Mouse (Mus musculus) left cerebral cortex, postnatal 10 days (tissue): ENCODE data around the gene Cbx3. TPM values are rescaled to one million over a fixed set of nuclear protein-coding genes. Genes with fewer than 3 reads are reported as not detected.

Experiments used
- DNase-seq, 2 experiments: peaks; one replicate each; pipeline ENCODE4 v3.0.0; 2021 to 2022; ENCODE audit warnings: low spot score in 2 of 2, mixed read lengths in 1 of 2; ENCODE audit errors: extremely low spot score in 1 of 2
- intact Hi-C: fragments of 180-260 bp; cut with DNase I; formaldehyde crosslinking; loops from one replicate; pipeline ENCODE4 v1.15.1; 2025
- total RNA-seq, 2 experiments: library from RNA; stranded (reverse); gene quantifications; 2 replicates each; pipeline ENCODE4 v1.2.3; 2021

Cbx3 gene
- total RNA-seq, result 100 to 1,000 TPM; 171 to 176 TPM

GRCm38 (mm10) chr6:51470311-51471178 is at the start of gene Cbx3:
Gene Cbx3, plus strand, starts transcription at chr6:51470360.
- peak; percentile 74 to 95 for DNase-seq
- intact Hi-C loops, result loop anchor here (10.0 kb wide), 1 partner anchor 384 kb away; no protein-coding TSS in a partner anchor

GRCm38 (mm10) chr6:51423466-51424122 is 46.6 kb upstream of the Cbx3 start:
- intact Hi-C loops, result no loop called here
- no peak for DNase-seq

DNA sequence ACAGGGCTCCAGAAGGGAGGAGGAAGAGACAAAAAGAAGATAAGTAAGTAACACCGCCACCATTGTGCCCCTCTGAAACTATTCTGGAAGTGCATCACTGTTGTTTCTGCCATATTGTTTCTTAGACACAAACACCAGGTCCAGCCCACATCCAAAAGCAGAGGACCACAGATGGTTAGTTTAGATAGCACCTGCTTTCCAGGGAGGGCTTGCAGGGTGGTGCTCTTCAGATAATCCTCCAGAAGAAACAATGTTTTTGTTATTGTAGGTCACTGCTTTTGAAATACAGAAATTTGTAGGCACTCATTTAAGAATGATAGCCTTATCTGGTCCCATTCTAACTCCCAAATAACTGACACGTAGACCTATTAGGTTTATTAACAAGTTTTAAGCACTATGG is 45.6 kb upstream of the Cbx3 start:
- intact Hi-C loops, result no loop called here

DNA sequence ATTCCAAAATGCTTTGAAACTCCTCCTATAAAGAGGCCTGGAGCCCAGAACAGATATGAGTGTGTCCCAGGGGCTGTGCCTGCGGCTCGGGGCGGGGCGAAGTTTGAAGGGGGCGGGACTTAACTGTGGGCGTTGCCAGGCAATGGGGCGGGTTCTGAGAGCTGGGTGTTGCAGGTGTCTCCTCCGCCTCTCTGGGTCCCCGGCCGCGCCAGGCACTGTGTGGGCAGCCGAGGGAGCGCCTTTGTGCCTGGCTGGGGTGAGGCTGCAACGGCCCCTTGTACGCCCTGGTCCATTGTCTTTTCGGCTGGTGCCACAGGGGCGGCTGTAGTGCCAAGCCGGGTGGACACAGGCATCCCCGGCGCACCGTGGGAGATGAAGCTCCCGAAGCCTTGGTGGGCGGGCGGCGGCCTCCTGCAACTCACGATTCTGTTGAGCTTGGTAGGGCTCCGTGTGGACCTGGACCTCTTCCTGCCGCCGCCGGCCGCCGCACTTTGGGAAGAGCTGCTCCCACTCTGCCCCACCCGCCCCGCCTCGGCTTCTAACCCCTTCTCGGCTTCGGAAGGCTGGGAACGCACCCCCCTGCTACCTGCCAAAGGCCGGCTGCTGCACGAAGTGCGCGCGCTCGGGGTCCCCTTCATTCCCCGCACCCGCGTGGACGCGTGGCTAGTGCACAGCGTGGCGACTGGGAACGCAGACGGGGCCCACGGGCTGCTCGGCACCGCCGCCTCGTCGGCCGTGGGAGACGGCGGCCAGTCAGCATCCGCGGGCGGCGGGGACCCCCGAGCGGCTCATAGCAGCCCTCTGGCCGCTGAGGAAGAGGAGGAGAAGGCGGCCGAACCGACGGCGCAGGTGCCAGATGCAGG is 37.4 kb upstream of the Cbx3 start, which contains the start of gene Nfe2l3:
Nfe2l3 (plus strand) TSS at position 136 of the 863 bp plus-strand sequence.
- intact Hi-C loops, result no loop called here
- peak in 1 of 2 experiments; percentile 51 for DNase-seq

More for the DNA sequence above, 45.6 kb upstream of the Cbx3 start:
- DNase-seq, result no peak

GRCm38 (mm10) chr6:51434270-51434669 is 35.9 kb upstream of the Cbx3 start:
- DNase-seq, result no peak
- intact Hi-C loops, result no loop called here

DNA sequence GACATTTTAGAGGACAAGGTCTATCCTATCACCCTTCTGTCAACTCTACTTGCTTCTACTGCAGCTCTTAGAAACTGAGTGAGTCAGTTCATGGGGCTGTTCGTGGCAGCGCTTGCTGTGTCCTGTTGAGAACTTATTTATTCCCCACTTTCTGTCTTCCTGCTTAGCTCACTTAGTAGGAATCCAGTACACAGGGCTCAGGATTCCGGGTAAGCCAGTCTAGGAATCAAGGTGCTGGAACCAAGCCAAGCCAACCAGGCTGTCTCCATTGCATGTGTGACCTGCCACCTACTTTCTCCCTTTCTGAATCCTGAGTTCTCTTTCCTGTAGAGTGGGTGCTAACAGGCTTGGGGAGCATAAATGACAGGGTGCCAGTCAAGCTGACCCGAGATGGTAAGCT is 32.5 kb upstream of the Cbx3 start:
- intact Hi-C loops, result no loop called here
- DNase-seq, result no peak

DNA sequence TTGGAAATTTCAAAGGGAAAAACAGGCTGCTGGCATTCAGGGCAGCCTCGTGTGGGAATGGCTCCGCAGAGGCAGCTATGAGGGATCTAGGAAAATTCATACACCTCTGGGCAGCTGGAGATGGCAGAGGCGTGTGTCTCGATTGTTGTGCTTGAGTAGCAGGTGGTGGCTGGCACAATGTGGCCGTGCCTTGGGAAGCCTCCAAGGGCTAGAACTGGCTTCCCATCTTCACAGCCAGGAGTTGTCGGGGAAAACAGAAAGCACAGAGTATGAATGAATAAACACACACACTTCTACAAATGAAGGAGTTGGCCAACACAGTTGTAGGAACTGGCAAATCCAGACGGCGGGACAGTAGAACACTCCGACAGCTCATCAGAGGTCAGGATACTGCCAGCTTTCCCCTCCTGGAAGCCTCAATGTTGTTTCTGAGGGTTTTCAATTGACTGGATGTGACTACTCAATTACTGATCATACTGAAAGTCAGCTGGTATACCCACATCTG is 31.3 kb upstream of the Cbx3 start:
- intact Hi-C loops, result no loop called here
- DNase-seq, result no peak

DNA sequence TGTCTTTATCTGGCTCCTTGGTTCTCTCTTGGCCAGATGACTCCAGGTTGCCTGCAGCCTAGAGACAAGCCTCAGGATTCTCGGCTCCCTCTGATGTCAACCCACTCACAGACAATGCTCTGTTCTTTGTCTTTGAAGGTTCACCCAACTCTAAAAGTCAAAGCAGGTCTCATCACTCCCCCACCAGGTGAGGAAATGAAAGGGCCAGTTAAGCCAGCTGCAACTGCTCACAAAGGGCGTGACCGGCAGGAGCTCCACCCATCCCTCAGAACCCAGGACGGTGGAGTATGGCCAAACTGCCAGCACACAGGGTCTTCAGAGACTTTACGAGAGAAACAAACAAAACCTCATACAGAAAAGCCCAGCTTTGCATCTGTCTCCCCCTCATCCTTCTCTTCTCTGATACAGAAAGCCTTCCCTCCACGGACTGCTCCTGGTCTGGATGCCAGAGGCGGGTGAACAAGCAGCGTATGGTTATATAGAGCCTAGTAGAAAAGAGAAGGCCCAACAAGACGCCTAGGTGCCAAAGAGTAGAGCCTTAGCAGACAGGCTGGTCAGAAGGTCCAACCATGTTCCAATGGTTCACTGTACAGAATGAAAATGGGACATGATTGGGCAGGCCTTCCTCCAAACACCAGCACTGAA is 27.8 kb upstream of the Cbx3 start:
- intact Hi-C loops, result no loop called here

DNA sequence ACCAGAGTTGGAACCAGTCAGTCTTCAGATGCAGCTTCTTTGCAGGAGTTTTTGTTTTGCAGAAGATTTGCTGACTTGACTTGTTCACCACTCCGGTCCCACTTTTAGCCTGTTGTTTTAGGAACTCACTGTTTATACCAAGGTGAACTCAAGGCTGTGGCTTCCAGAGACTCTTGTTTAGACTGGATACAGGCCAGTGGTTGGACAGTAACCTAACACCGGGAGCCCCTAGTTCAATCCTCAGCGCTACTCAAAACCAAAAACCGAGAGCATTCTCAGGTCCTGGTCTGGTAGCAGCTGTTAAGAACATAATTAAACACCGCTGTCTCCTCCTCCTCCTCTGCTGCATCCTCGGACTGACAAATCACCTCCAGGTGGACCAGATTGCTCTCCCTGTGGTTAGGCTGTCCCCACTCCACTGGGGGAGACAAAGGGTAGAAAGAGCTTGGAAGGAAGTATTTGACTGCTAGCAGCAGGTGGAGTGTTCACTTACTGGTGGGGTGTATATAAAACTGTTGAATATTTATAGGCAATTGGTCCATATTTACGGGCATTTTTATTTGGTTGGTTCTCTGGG is 17.1 kb upstream of the Cbx3 start:
- intact Hi-C loops, result no loop called here

More for the DNA sequence above, 27.8 kb upstream of the Cbx3 start:
- no peak for DNase-seq

GRCm38 (mm10) chr6:51454949-51455348 is 15.2 kb upstream of the Cbx3 start:
- no peak for DNase-seq
- intact Hi-C loops, result no loop called here

More for the DNA sequence above, 17.1 kb upstream of the Cbx3 start:
- no peak for DNase-seq

GRCm38 (mm10) chr6:51456198-51456597 is 14.0 kb upstream of the Cbx3 start:
- DNase-seq, result no peak
- intact Hi-C loops, result no loop called here

DNA sequence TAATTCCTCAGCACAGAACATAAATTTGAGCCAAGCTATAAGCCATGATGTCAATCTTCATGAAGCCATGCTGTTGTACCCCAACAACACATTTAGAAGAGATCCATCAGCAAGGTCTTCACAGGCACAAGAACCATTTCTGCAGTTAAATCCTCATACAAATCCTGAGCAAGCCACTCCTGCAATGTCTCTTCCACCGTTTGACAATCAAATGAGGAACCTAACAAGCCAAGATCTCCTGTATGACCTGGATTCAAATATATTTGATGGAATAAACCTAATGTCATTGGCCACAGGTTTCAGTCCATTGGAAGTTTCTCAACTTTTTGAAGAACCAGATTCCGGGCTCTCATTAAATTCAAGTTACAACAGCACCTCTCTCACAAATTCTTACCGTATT is 12.9 kb upstream of the Cbx3 start:
- DNase-seq, result no peak
- intact Hi-C loops, result no loop called here

DNA sequence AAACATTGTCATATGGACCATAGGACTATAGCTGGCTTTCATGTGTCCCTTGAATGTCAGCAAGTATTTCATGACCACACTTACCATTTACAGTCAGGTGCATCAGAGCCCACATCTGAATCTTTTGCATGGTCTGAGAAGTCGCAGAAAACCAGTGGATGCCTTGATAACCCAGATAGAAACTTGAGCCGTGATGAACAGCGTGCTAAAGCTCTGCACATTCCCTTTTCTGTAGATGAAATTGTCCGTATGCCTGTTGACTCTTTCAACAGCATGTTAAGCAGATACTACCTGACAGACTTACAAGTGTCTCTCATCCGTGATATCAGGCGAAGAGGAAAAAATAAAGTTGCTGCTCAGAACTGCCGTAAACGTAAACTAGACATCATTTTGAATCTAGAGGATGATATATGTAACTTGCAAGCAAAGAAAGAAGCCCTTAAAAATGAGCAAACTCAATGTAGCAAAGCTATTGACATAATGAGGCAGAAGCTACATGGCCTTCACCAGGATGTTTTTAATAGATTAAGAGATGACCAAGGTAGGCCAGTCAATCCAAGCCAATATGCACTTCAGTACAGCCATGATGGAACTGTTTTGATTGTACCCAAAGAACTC is 12.3 kb upstream of the Cbx3 start:
- intact Hi-C loops, result no loop called here
- DNase-seq, result no peak

- DNase-seq, result no peak
- intact Hi-C loops, result no loop called here
Measured at GRCm38 (mm10) chr6:51458925-51459312, 11.2 kb upstream of the Cbx3 start.

DNA sequence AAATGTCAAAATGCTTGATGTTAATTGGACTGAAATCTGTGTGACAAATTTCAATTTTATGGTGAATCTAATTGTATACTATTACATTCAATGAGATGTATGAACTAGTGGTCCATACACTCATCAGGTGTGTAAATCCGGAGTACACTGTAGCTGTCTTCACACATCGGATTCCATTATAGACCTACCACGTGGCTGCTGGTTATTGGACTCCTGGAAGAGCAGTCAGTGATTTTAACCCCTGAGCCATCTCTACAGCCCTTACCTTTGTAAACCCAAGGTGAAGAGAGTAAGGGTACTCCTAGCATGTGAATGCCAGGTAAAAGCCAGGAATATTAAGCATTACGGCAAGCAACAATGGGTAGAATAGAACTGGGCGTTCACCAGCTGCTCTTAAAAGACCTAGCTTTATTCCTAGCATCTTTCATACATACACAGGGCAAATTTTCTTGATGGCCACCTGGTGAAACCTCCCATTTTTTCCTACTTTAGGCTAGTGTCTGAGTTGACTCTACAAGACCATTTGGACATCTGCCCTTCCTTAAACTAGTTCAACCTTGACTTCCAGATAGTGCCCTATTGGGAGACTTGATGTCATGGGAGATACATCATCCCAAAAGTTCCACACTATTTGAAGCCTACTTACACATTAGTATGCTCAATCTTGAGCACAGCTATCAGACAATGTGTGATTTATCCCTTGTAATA is 10.7 kb upstream of the Cbx3 start:
- no peak for DNase-seq
- intact Hi-C loops, result no loop called here

GRCm38 (mm10) chr6:51460021-51460360 is 10.2 kb upstream of the Cbx3 start:
- intact Hi-C loops, result no loop called here
- no peak for DNase-seq

DNA sequence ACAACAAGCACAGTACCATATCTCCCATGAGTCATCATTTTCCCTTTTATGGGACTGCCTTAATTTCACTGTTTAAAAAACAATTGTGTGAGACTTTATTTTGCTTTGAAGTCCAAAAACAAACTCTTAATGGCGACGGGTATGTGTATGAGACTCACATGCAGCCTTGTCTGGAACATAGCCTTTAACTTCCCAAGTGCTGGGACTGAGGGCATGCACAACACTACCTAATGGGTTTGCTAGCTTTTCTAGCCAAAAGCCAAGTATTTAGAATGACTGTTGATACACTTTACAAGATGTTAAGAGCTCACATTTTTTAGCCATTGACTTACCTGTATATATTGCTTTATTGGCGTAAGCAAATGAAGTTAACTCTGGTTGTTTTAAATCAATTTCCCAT is 9.8 kb upstream of the Cbx3 start:
- intact Hi-C loops, result no loop called here
- no peak for DNase-seq
